Mouse (Mus musculus) hematopoietic stem cell, adult 5-6 weeks (primary cell): Measurements from ENCODE around the gene Mllt3. TPM values are rescaled to one million over a fixed set of nuclear protein-coding genes. Genes with fewer than 3 reads are reported as not detected.
A peak's percentile ranks its signal among the peaks of the same experiment; 100 is the strongest.

ENCODE experiments used
- ATAC-seq, 2 experiments: fragments of 125-278 bp in 1 of 2; replicated peaks in 1 of 2; 2 replicates each; pipeline ENCODE4 v1.8.0; 2016 to 2017; ENCODE audit warnings: inconsistent platforms in 2 of 2, mild to moderate bottlenecking in 2 of 2, moderate number of reproducible peaks in 2 of 2, low read depth in 1 of 2, moderate TSS enrichment in 1 of 2; ENCODE audit not compliant: low FRiP score in 2 of 2, poor library complexity in 2 of 2, severe bottlenecking in 2 of 2, insufficient read depth in 1 of 2, low TSS enrichment in 1 of 2
- total RNA-seq: library from RNA; stranded (forward); fragments of 172-1452, 232-1000 nt; gene quantifications from 2 replicates; pipeline ENCODE4 v1.2.3, GENCODE M21; 2017

The Mllt3 gene
- 55.9 and 77.6 TPM in 2 replicates for total RNA-seq

- ATAC-seq = peak; percentile 63 to 78
Measured at GRCm38 (mm10) chr4:88033216-88033653, at the start of gene Mllt3. TSS of gene Mllt3 (minus strand) at chr4:88033364.

- no peak for ATAC-seq
Measured at GRCm38 (mm10) chr4:88082381-88082780, 49.2 kb upstream of the Mllt3 start.

- no peak for ATAC-seq
Measured at GRCm38 (mm10) chr4:88081885-88082284, 48.7 kb upstream of the Mllt3 start.

- no peak for ATAC-seq
Measured at GRCm38 (mm10) chr4:88081417-88081816, 48.3 kb upstream of the Mllt3 start.

- no peak for ATAC-seq
Measured at GRCm38 (mm10) chr4:88078983-88079382, 45.8 kb upstream of the Mllt3 start.

GRCm38 (mm10) chr4:88075388-88075787 lies 42.2 kb upstream of the Mllt3 start:
- no peak for ATAC-seq

GRCm38 (mm10) chr4:88046280-88046679 lies 13.1 kb upstream of the Mllt3 start:
- peak; percentile 21 to 47; a peak in 3 of 4 replicates for ATAC-seq

GRCm38 (mm10) chr4:88045151-88045550 lies 12.0 kb upstream of the Mllt3 start:
- ATAC-seq = no peak

GRCm38 (mm10) chr4:88035361-88035760 lies 2.2 kb upstream of the Mllt3 start:
- ATAC-seq = peak; percentile 36 to 39; a peak in 1 of 4 replicates

GRCm38 (mm10) chr4:88034387-88035157 lies 1.4 kb upstream of the Mllt3 start:
- ATAC-seq = no peak

GRCm38 (mm10) chr4:88033729-88034386 lies 694 bp upstream of the Mllt3 start:
- ATAC-seq = no peak

- 0 out of 4 replicates have a peak, but pooled peaks of 1 of the 2 experiments have one; percentile 4 for ATAC-seq
Measured at GRCm38 (mm10) chr4:88032151-88033098, 739 bp downstream of the Mllt3 start.

- ATAC-seq = no peak
Measured at GRCm38 (mm10) chr4:88031211-88032150, 1.7 kb downstream of the Mllt3 start.

- no peak for ATAC-seq
Measured at GRCm38 (mm10) chr4:88023567-88023966, 9.6 kb downstream of the Mllt3 start.

- no peak for ATAC-seq
Measured at GRCm38 (mm10) chr4:88022623-88023022, 10.5 kb downstream of the Mllt3 start.

- no peak for ATAC-seq
Measured at GRCm38 (mm10) chr4:88020421-88020820, 12.7 kb downstream of the Mllt3 start.

- ATAC-seq = no peak
Measured at GRCm38 (mm10) chr4:88019645-88020044, 13.5 kb downstream of the Mllt3 start.
